Mouse (Mus musculus): ENCODE measurements around the gene Hist1h3e.
"Not testable (repeated sequence)": the region's sequence is repeated elsewhere in the genome, so short reads cannot be mapped to it uniquely, and the experiment has no call there.

Gene Hist1h3e

DNA sequence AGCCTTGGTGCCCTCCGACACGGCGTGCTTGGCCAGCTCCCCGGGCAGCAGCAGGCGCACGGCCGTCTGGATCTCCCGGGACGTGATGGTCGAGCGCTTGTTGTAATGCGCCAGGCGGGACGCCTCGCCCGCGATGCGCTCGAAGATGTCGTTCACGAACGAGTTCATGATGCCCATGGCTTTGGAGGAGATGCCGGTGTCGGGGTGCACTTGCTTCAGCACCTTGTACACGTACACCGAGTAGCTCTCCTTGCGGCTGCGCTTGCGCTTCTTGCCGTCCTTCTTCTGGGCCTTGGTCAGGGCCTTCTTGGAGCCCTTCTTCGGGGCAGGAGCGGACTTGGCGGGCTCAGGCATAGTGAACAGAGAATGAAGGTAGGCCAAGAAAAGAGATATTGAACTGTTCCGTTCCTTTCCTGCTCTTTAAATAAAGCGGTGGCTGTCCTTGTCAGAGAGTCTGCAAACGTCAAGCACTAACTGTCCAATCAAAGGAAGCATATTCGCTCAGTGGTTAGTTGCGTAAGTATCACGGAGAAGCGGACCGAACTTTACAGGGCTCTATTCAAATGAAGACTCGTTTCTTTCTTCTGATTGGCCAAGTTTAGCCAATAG lies 19.1 kb downstream of the Hist1h3e start, which contains the start of gene Hist1h2bh:
Hist1h2bh (minus strand) TSS at position 394 of the 609 bp plus-strand sequence.
- in situ Hi-C loops (cut with MboI; ENCODE audit: low sequenced_read_pairs), result not testable (repeated sequence)

DNA sequence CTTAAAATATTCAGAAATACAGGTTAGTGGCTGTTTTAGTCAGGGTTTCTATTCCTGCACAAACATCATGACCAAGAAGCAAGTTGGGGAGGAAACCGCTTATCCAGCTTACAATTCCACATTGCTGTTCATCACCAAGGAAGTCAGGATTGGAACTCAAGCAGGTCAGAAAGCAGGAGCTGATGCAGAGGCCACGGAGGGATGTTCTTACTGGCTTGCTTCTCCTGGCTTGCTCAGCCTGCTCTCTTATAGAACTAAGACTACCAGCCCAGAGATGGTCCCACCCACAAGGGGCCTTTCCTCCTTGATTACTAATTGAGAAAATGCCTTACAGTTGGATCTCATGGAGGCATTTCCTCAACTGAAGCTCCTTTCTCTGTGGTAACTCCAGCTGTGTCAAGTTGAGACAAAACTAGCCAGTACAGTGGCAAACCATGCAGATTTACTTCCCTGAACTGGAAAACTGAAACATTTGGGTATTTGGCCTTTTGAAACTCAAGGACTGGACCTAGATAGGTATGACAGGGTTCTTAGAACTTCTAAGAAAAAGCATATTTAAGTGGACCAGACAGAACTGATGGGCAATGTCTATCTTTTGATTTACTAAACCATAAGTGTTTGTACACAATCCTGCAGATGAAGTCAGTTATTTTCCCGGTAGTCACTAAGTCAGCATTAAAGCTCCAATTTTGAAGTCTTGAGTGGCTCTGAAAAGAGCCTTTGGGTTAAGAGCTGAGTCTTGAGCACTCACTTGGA lies 19.8 kb downstream of the Hist1h3e start:
- in situ Hi-C loops (cut with MboI; ENCODE audit: low sequenced_read_pairs), result not testable (repeated sequence)

DNA sequence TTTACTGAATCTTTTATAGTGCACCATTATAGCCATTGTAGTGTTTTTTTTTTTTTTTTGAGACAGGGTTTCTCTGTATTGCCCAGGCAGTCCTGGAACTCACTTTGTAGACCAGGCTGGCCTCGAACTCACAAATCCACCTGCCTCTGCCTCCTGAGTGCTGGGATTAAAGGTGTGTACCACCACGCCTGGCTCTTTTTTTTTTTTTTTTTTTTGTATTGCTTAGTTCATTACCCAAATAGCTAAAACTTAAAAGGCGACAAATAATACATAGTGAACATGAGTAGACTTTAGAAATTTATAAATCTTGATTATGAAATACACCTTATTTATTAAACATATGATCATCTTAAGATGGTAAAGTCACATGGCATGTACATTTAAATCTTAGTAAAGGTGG lies 20.7 kb downstream of the Hist1h3e start:
- in situ Hi-C loops (cut with MboI; ENCODE audit: low sequenced_read_pairs), result no loop called here

DNA sequence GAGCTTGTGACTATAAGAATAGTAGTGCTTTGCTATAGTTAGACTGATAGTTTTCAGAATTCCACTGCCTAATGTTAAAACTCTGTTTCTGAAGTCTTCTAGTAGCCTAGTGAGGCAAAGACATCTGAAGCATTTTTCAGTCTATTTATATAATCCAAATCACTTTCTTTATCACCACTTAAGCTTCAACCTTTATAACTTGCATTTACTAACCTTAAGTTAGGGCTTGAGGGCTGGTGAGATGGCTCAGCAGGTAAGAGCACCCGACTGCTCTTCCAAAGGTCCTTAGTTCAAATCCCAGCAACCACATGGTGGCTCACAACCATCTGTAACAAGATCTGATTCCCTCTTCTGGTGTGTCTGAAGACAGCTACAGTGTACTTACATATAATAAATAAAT lies 22.3 kb downstream of the Hist1h3e start:
- in situ Hi-C loops (cut with MboI; ENCODE audit: low sequenced_read_pairs), result not testable (repeated sequence)

DNA sequence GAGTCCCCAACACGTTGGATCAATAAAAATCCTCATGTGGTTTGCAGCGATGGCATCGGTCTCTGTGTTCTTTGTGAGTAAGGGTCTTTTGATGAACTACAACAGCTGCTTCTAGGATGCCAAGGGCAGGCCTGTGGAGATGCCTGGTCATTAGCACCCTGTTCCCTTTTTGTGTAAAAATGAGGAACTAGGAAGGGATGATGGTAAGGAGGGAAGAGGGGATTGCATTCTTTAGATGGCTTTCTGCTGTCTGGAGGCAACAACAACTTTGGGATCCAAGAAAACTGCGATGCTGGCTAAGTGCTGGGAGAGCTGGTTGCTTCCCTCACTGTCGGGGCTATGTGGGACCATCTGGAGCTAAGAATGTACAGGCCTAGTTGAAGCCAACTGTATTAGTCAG lies 23.9 kb downstream of the Hist1h3e start:
- in situ Hi-C loops (cut with MboI; ENCODE audit: low sequenced_read_pairs), result no loop called here

DNA sequence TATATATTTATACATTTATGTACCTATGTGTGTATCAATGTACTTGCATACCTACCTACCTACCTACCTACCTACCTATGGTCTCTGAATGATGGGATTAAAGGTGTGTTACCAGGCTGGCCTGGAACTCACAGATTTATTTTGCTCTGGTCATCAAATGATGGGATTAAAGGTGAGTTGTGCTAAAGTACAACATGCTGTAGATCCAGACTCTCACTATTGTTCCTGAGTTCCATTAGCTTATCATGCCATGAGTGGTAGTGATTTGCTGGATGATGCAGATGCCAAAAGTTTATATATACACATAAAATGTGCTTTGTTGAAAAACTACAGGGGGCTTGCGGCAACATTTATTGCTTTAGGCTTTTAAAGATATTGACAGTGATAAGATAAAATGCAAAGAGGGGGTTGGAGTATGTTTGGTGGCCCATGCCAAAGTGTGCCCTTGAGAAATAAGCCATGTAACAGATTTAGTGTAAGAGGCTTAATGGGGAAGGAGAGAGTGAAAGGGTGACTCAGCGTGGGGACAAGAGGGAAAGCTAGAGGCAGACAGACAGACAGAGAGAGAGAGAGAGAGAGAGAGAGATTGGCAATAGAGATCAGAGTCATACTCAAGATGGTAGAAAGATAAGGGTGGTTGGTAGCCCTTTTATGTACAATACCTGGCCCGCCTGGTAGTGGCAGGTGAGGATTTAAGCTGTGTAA lies 25.0 kb downstream of the Hist1h3e start:
- in situ Hi-C loops (cut with MboI; ENCODE audit: low sequenced_read_pairs), result no loop called here

DNA sequence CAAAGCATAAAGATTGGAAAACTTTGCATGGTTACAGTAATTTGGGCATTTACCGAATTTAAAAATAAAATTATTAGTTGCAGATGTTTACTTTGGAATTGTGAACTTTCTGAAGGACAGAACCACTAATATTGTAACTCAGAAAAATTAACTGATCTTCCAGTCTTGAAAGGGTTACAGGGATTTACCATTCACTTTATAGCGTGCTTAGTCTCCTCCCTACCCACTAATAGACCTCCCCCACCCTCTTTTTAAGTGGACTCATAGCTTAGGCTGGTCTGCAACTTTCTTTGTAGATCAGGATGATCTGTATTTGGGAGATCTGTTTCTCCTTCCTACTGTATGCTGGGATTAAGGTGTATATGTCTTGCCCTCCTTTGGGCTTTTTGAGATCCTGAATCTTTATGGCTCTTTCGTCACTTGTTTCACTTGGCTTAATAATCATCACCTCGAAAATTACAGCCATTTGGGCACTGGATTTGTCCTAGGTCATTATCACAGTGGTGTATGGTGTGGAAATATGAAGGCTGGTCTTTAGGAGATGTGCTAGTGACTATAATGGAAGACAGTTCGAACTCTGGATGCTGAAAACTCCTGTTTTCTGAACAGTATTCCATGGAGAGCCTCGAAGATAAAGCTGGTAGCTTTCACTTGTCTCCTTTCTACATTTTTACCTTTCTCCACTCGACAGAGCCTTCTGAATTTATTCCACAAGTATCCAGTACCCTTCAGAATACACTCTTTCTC lies 25.9 kb downstream of the Hist1h3e start:
- in situ Hi-C loops (cut with MboI; ENCODE audit: low sequenced_read_pairs), result no loop called here

DNA sequence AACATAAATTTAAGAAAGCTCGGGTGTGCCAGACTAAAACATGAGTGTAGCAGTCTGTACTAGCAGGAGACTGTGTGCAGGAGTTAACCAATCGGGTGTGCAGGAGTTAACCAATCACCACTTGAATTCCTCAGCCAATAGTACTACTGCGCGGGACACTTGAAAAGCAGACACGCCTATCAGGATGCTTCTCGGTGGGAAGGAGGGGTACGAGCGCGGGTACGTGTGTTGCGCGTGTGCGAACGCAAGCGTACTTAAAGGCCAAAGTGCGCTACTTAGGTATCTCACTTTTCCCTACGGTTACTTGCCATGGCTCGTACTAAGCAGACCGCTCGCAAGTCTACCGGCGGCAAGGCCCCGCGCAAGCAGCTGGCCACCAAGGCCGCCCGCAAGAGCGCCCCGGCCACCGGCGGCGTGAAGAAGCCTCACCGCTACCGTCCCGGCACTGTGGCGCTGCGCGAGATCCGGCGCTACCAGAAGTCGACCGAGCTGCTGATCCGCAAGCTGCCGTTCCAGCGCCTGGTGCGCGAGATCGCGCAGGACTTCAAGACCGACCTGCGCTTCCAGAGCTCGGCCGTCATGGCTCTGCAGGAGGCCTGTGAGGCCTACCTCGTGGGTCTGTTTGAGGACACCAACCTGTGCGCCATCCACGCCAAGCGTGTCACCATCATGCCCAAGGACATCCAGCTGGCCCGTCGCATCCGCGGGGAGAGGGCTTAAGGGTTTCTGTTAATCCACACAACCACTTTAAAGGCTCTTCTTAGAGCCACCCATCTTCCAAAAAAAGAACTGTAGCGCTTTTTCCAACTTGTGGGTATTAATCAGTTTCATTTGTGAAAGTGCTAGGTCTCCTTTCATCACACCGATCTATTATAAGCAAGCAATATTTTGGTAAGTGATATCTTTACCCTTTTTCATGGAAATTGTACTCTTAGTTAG lies 26.8 kb downstream of the Hist1h3e start, which contains the start of gene Hist1h3g:
Hist1h3g (plus strand) TSS at position 286 of the 939 bp plus-strand sequence.
- in situ Hi-C loops (cut with MboI; ENCODE audit: low sequenced_read_pairs), result not testable (repeated sequence)

DNA sequence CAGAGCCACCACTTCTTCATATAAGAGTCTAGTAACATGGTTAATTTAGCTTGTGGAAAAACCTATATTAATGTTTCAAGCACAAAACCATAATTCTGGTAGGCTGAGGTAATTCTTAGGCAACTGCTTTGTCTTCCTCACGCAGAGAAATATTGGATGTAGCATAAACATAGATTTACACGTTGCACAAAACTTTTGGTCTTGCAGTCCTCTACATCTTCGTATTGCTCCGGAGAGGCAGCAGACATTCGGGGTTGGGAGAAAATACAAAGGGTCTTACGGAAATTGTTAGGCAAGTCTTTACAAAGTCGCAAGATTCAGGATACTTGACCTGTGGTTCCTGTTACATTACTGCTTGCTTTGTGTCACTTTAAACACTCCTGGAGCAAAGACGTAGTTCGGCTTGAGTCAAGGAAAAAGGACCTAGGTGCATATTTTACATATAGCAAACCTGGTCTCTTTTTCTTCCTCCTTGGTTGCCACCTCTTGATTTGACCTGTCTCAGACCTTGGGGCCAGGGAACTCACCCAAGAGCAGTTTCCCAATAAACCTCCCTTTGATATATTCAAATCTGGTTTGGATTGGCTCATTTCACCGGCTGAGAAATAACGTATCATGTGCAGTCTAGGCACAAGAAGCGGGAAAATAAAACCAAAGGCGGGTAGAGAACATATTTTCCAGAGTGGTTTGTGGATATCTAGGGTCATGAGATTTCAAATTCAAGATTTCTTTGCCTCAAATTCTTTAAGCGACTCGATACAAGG lies 27.6 kb downstream of the Hist1h3e start:
- in situ Hi-C loops (cut with MboI; ENCODE audit: low sequenced_read_pairs), result no loop called here

DNA sequence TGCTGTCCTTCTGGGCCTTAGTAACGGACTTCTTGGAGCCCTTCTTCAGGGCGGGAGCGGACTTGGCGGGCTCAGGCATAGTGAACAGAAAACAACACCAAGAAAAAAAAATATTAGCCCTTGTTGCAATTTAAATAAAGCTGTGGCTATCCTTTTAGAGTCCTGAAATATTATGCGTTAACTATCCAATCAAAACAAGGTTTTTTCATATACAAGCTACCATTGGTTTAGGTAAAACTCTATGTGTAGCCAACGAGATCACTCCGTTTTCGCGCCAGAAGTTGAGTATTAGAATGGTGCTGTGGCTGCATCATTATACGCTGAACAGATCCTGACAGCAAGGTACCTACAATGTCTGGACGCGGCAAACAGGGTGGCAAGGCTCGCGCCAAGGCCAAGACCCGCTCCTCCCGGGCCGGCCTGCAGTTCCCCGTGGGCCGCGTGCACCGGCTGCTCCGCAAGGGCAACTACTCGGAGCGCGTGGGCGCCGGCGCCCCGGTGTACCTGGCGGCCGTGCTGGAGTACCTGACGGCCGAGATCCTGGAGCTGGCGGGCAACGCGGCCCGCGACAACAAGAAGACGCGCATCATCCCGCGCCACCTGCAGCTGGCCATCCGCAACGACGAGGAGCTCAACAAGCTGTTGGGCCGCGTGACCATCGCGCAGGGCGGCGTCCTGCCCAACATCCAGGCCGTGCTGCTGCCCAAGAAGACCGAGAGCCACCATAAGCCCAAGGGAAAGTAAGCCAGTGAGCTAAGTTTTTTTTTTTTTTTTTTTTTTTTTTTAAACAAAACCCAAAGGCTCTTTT lies 28.4 kb downstream of the Hist1h3e start, which contains the start of gene Hist1h2af:
Hist1h2af (plus strand) TSS at position 347 of the 808 bp plus-strand sequence.
- in situ Hi-C loops (cut with MboI; ENCODE audit: low sequenced_read_pairs), result not testable (repeated sequence)

DNA sequence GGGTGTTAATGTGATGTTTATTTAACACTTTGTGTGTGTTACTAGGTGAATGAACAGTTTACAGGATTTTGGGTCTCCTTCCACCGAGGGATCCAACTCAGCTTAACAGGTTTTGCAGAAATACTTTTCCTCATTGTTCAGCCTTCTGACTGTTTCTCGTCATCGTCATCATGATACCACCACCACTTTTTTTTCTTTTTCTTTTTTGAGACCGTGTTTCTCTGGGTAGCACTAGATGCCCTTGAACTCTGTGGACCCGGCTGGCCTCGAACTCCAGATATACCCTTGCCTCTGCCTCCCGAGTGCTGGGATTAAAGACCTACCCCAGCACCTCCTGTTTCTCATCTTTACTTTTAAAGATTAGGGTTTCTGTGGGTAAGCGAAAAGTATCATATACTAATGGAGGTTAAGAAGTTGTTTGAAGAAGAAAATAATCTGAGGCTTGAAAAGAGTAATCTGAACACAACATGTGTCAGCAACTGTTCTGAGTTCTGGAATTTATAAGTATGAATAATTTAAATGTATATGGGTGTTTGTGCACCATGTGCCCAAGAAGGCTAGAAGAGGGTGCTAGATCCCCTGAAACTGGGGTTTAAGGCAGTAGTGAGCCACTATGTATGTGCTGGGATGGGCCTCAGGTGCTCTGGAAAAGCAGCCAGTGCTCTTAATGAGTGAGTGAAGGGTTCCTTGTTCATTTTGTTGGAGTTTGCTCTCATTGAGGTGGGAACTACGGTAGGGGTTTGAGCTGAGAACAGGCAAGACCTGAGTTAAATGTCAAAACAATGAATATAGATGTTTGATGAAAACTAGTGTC lies 29.7 kb downstream of the Hist1h3e start:
- in situ Hi-C loops (cut with MboI; ENCODE audit: low sequenced_read_pairs), result no loop called here

DNA sequence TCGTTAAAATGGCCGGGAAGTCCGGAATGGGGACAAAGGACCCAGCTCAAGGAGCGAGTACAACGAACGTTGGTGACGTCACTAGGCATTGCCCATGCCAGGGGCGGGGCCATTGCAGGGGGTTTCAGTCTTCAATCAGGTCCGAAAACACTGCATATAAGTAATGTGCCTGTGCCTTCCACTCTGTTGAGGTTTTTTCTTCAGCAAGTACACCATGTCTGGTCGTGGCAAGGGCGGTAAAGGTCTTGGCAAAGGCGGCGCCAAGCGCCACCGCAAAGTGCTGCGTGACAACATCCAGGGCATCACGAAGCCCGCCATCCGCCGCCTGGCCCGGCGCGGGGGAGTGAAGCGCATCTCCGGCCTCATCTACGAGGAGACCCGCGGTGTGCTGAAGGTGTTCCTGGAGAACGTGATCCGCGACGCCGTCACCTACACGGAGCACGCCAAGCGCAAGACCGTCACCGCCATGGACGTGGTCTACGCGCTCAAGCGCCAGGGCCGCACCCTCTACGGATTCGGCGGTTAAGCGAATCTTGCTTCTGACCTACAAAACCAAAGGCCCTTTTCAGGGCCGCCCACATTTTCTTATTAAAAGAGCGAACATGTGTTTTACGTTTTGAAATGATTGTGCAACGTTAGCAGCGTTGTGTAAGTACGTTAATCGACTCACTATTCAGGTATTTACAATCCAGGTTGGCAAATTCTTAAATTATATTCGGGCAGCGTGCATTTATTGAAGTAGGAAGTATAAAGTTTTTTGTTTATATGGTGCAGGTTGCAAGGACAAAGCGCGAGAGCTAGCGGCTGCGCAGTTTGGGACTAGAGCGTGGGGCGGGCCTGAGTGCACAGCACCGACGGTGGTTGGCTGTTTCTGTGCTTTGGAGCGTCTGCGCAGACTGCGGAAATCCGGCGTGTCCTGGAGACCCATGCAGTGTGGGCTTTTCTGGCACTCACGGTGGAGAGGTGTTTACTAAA lies 31.0 kb downstream of the Hist1h3e start, which contains the start of gene Hist1h4h:
Hist1h4h (plus strand) TSS at position 150 of the 975 bp plus-strand sequence.
- in situ Hi-C loops (cut with MboI; ENCODE audit: low sequenced_read_pairs), result no loop called here

DNA sequence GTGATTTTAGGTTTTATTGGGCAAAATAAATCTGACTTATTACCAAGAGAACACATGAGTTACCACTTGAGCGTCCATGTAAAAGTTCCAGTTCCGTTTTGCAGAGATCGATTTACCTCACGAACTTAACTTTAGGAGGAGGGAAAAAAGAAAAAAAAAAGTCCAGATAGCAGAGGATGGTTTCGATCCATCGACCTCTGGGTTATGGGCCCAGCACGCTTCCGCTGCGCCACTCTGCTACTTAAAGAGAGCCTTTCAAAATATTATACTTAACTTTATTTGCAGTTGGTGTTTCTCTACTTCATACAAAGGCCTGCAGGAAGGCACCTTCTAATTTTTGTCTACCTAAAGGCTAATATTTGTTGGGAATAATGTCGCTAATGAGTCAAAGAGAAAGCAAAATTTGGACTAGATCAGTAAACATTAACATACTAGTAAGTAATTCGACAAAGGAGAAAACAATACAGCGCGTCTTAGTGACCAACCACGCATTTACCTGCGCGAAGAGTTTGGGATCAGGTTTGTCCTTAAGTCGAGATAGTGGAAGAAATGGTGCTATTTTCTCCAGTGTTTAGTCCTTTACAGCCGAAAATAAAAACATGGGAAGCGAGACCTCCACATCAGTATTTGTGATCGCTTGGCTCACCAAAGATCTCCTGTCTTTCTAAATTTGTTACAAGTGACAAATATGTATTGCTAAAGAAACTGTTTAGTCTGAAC lies 31.8 kb downstream of the Hist1h3e start:
- in situ Hi-C loops (cut with MboI; ENCODE audit: low sequenced_read_pairs), result no loop called here

DNA sequence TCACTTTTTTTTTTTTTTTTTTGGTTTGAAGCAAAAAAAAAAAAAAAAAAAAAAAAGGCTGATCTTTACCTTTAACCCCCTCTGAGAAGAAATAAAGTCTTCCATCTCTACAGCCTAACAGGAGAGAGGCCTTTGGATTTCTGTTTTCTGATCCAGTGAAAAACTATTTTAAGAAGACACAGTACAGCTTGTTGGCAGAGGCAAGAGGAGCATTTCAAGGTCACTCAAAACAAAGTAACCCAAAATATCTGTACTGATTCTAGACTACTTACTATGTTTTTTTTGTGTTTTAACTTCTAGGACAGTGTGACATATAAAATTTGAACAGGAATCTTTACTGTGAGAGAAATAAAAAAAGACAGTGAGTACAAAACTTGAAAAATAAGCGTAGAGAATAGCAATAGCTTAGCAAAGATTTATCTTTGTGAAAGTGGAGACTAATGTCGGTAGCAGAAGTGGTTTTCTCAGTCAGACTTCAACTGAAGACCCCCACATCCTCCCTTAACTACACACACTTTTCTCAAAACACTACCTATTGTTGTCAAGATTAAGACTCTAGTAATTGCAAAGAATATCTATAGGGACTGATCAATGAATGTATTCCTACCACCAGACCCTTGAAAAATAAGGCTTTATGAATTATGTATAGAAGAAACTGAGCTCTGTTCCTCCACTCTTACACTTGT lies 32.5 kb downstream of the Hist1h3e start:
- in situ Hi-C loops (cut with MboI; ENCODE audit: low sequenced_read_pairs), result loop anchor here (10.0 kb wide), 1 partner anchor 1495 kb away; the partner anchor contains the start of genes Hist1h2ah and Hist1h2bk

DNA sequence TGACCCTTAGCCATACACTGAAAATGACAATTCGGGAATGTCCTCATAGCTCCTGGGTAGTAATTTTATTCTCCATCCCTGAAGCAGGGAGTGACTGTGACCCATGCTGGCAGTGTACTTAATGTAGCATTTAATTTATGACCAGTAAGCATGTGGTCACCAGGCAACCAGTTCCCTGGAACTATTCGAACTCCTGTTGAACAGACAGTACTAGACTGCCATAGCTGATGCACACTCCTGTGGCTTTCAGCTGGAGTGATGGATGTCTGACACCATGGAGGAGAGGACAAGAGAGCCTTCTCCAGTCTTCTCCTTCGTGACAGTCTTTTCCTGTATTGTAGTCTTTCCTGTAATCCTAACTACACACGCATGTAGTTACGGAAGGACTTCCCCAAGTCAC lies 33.2 kb downstream of the Hist1h3e start:
- in situ Hi-C loops (cut with MboI; ENCODE audit: low sequenced_read_pairs), result loop anchor here (10.0 kb wide), 1 partner anchor 1494 kb away; the partner anchor contains the start of genes Hist1h2ah and Hist1h2bk

All from CH12F3 (cell line).